Mouse (Mus musculus) midbrain, postnatal 0 days (tissue): ENCODE measurements around the gene Lmo3. TPM values are rescaled to one million over a fixed set of nuclear protein-coding genes. Genes with fewer than 3 reads are reported as not detected.

Source experiments
- ATAC-seq: fragments of 200-750 bp; cut with Nextera tagmentation; 2 replicates; pipeline ENCODE4 v1.8.0; 2017; ENCODE audit warnings: moderate number of reproducible peaks, mild to moderate bottlenecking, moderate TSS enrichment, moderate library complexity; ENCODE audit not compliant: low FRiP score
- DNase-seq: peaks from one replicate; pipeline ENCODE4 v3.0.0-alpha.2; 2015; ENCODE audit warnings: low spot score
- H3K27ac ChIP-seq: fragments of 300-500 bp; sonication (generic); 2 replicates; pipeline ENCODE4 v1.5.1; 2014; ENCODE audit warnings: low read depth, mild to moderate bottlenecking, low read length, mixed read lengths
- H3K27me3 ChIP-seq: fragments of 300-500 bp; sonication (generic); 2 replicates; pipeline ENCODE4 v1.6.1; 2014; ENCODE audit warnings: low read length, control low read depth, mixed read lengths; ENCODE audit not compliant: insufficient read depth
- H3K36me3 ChIP-seq: fragments of 300-500 bp; sonication (generic); 2 replicates; pipeline ENCODE4 v1.6.1; 2014; ENCODE audit warnings: low read length, control low read depth, mixed read lengths; ENCODE audit not compliant: insufficient read depth
- H3K4me1 ChIP-seq: fragments of 300-500 bp; sonication (generic); 2 replicates; pipeline ENCODE4 v1.6.1; 2014; ENCODE audit warnings: mild to moderate bottlenecking, control low read depth, antibody characterized with exemption, low read length, mixed read lengths; ENCODE audit not compliant: insufficient read depth
- H3K4me2 ChIP-seq: fragments of 300-500 bp; sonication (generic); 2 replicates; pipeline ENCODE4 v1.6.1; 2014; ENCODE audit warnings: low read depth, mild to moderate bottlenecking, low read length, mixed read lengths; ENCODE audit not compliant: poor library complexity, severe bottlenecking
- H3K4me3 ChIP-seq: fragments of 300-500 bp; sonication (generic); 2 replicates; pipeline ENCODE4 v1.5.1; 2014; ENCODE audit warnings: low read depth, mild to moderate bottlenecking, low read length, moderate library complexity
- H3K9ac ChIP-seq: fragments of 300-500 bp; sonication (generic); replicated peaks from 2 replicates; pipeline ENCODE4 v1.6.1; 2014; ENCODE audit warnings: mild to moderate bottlenecking, low read length, moderate library complexity, mixed read lengths; ENCODE audit not compliant: poor library complexity, severe bottlenecking
- H3K9me3 ChIP-seq: fragments of 300-500 bp; sonication (generic); 2 replicates; pipeline ENCODE4 v1.6.1; 2016; ENCODE audit warnings: low read length, control low read depth
- CTCF ChIP-seq: IDR thresholded peaks from 2 replicates; pipeline ENCODE4 v1.5.1; 2016; ENCODE audit warnings: antibody characterized with exemption, mild to moderate bottlenecking
- WGBS: fragments of 180-500 bp; shearing (Covaris S2); extraction: QIAGEN DNeasy Blood & Tissue Kit; methylation state at CpG from one replicate; pipeline ENCODE4 v1.1.7; 2014; 5-methylcytosine and 5-hydroxymethylcytosine counted together
- polyA plus RNA-seq: library from polyadenylated mRNA; unstranded; fragments of >200 nt; fragmentation: Nextera tagmentation; extraction: Ambion mirVana; gene quantifications from 2 replicates; pipeline ENCODE4 v1.2.1, GENCODE M21; 2015
- total RNA-seq: library from RNA; depleted of rRNA; stranded (reverse); fragments of >200 nt; gene quantifications from 2 replicates; pipeline ENCODE4 v1.2.3, GENCODE M21; 2014; rRNA removed

Lmo3 gene
- total RNA-seq (145 and 197 TPM in 2 replicates), polyA plus RNA-seq (148 and 149 TPM in 2 replicates)

GRCm38 (mm10) chr6:138581734-138582505, at the start of gene Lmo3:
Gene Lmo3, minus strand, starts transcription at chr6:138581968.
- no peak within 1 kb of the TSS for H3K9ac ChIP-seq
- H3K36me3 ChIP-seq: no peaks in the 10 kb centered on the region
- no peaks in the 10 kb centered on the region for H3K4me1 ChIP-seq
- H3K27me3 ChIP-seq: no peaks in the 10 kb centered on the region
- ATAC-seq: 0 out of 2 replicates have a peak, but pooled peaks have one; percentile 39
- no peak for TF ChIP-seq CTCF
- no peak within 1 kb of the TSS for H3K4me3 ChIP-seq
- no peaks in the 10 kb centered on the region for H3K9me3 ChIP-seq
- H3K4me2 ChIP-seq: 0 out of 2 replicates have a peak within 1 kb of the TSS, but pooled peaks have one; percentile 15
- peak; percentile 23 for DNase-seq
- peak within 1 kb of the TSS; percentile 12; the same call in 1 of the 2 replicates for H3K27ac ChIP-seq
- WGBS: 42% methylated on average over 13 of the region's 13 CpGs

GRCm38 (mm10) chr6:138620786-138621185, 39.0 kb upstream of the Lmo3 start:
- ATAC-seq (no peak), DNase-seq (no peak)
- Histone ChIP-seq H3K36me3 (no peaks in the 10 kb centered on the region), H3K4me1 (no peaks in the 10 kb centered on the region), H3K9ac (no peak overlapping the region), H3K4me2 (no peak overlapping the region), H3K4me3 (no peak overlapping the region), H3K27ac (no peak overlapping the region), H3K9me3 (no peaks in the 10 kb centered on the region), H3K27me3 (no peaks in the 10 kb centered on the region)
- no peak for TF ChIP-seq CTCF

- TF ChIP-seq CTCF: no peak
- no peak overlapping the region for H3K27ac ChIP-seq
- H3K9me3 ChIP-seq: no peaks in the 10 kb centered on the region
- no peak for DNase-seq
- no peaks in the 10 kb centered on the region for H3K36me3 ChIP-seq
- ATAC-seq: no peak
- WGBS: 91% methylated on average over 3 of the region's 3 CpGs
- no peak overlapping the region for H3K4me3 ChIP-seq
- H3K4me2 ChIP-seq: no peak overlapping the region
- no peak overlapping the region for H3K9ac ChIP-seq
- no peaks in the 10 kb centered on the region for H3K4me1 ChIP-seq
- H3K27me3 ChIP-seq: no peaks in the 10 kb centered on the region
Measured at GRCm38 (mm10) chr6:138618396-138618795, 36.6 kb upstream of the Lmo3 start.

- Histone ChIP-seq H3K4me3 (no peak overlapping the region), H3K27me3 (no peaks in the 10 kb centered on the region), H3K36me3 (no peaks in the 10 kb centered on the region), H3K9ac (no peak overlapping the region), H3K4me1 (no peaks in the 10 kb centered on the region), H3K27ac (no peak overlapping the region), H3K4me2 (no peak overlapping the region), H3K9me3 (no peaks in the 10 kb centered on the region)
- no peak for TF ChIP-seq CTCF
- ATAC-seq (no peak), DNase-seq (no peak)
- WGBS: 61% methylated on average over 15 of the region's 15 CpGs
Measured at GRCm38 (mm10) chr6:138597016-138597415, 15.2 kb upstream of the Lmo3 start.

- Histone ChIP-seq H3K4me2 (no peak overlapping the region), H3K9ac (no peak overlapping the region), H3K36me3 (no peaks in the 10 kb centered on the region), H3K27ac (no peak overlapping the region), H3K4me1 (no peaks in the 10 kb centered on the region), H3K9me3 (no peaks in the 10 kb centered on the region), H3K4me3 (no peak overlapping the region), H3K27me3 (no peaks in the 10 kb centered on the region)
- no peak for DNase-seq
- 76% methylated on average over 10 of the region's 10 CpGs for WGBS
- no peak for TF ChIP-seq CTCF
- no peak for ATAC-seq
Measured at GRCm38 (mm10) chr6:138595991-138596698, 14.4 kb upstream of the Lmo3 start.

GRCm38 (mm10) chr6:138583314-138583713, 1.5 kb upstream of the Lmo3 start:
- WGBS: 72% methylated on average over 8 of the region's 8 CpGs
- no peak for DNase-seq
- Histone ChIP-seq H3K4me1 (no peaks in the 10 kb centered on the region), H3K27ac (no peak overlapping the region), H3K9ac (no peak overlapping the region), H3K4me3 (no peak overlapping the region), H3K9me3 (no peaks in the 10 kb centered on the region), H3K36me3 (no peaks in the 10 kb centered on the region), H3K4me2 (0 out of 2 replicates have a peak overlapping the region, but pooled peaks have one; percentile 5), H3K27me3 (no peaks in the 10 kb centered on the region)
- TF ChIP-seq CTCF: no peak
- ATAC-seq: no peak
